Mouse (Mus musculus) ES-Bruce4 (cell line): ENCODE results near the gene Zfp592.

Experiments
- CTCF ChIP-seq: IDR thresholded peaks from one replicate; pipeline ENCODE4 v1.8.1; 2011; ENCODE audit warnings: low read depth, low read length
- EP300 ChIP-seq: IDR thresholded peaks from 2 replicates; pipeline ENCODE4 v1.6.1; 2011; ENCODE audit warnings: low read depth, low read length; ENCODE audit not compliant: insufficient read depth

DNA sequence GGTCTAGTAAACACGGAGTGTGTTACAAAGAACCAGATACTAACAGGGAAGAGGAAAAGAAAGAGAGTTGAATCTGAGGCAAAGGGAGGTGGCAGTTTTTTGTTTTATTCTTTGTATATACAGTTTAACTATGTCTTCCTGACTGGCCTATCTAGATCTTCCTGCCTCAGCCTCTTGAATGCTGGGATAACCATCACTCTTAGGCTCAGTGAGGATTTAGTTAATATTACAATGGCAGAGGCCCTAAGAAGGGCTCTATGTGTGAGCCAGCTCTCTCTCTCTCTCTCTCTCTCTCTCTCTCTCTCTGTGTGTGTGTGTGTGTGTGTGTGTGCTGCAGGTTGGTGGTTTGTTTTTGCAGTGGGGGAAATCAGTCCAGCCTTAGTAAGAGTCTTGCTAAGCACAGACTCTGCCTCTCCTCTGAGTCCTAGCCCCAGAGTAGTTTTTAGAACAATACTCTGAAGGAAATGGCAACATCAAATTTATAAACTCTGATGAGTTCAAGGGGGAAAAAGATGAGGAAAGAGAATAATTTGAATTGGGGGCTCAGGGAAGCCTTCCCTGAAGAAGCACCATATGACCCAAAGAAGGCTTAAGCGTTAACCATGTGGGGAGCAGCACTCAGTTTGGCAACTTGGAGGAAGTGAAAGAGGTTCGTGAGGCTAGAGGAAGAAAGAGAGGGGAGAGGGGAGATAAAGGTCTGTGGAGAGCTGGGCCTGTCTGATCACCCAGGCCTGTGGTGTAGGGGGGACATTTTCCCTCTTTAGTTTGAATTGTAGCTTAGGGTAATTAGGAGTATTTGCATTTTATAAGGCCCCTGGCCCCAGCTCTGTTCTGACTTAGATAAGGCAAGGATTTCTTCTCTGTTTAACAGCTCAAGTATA is 2.0 kb downstream of the Zfp592 start:
- TF ChIP-seq CTCF (no peak), EP300 (no peak)
